Mouse (Mus musculus): ENCODE data around the gene Extl1.

DNA sequence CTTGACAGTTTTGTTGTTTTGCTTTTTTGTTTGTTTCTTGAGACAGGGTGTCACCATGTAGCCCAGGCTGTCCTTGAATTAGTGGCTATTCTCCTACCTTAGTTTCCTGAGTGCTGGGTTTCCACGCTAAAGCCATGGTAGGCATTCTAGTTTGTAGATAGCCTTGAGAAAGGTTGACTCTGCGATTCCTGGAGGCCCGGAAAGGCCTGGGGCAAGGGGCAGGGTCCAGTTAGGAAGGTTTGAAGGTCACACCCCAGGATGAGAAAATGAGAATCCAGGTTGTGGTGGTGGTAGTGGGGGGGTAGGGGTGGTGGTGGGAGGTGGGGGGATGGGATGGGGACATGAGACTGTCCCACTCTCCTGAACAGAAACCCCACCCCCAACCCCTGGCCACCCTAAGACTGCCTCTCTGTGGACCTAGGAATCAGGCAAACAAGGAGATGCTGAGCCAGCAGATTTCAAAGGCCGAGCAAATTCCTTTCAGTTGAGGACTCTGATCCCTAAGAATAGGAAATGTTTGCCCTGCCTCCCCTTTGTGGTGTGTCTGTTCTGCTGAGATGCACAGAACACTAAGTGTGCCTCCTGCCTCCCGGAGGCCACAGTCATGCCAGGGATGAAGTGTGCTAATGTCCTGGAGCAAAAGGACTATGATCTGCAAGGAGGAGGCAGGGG lies 56.7 kb downstream of the Extl1 start:
- TF ChIP-seq CTCF (IDR thresholded peaks at IDR 0.05; ENCODE audit: extremely low read depth, insufficient read depth, low read length) (no peak), POLR2A (IDR thresholded peaks at IDR 0.05; ENCODE audit: extremely low read depth, insufficient read depth, low read length) (no peak)
